Mouse (Mus musculus): ENCODE results near the gene Tmigd3. TPM values are rescaled to one million over a fixed set of nuclear protein-coding genes. Genes with fewer than 3 reads are reported as not detected.
A peak's percentile ranks its signal among the peaks of the same experiment; 100 is the strongest.

Tmigd3 gene
- total RNA-seq, 1 experiment from 2014 or later, result 3.4 TPM

GRCm38 (mm10) chr3:105921959-105922358 is 51.3 kb downstream of the Tmigd3 start:
- ATAC-seq (replicated peaks; ENCODE audit: insufficient number of reproducible peaks, low FRiP score, low TSS enrichment, poor library complexity, severe bottlenecking), result 0 out of 2 replicates have a peak, but pooled peaks have one; percentile 23

GRCm38 (mm10) chr3:105924616-105925015 is 53.9 kb downstream of the Tmigd3 start:
- ATAC-seq (replicated peaks; ENCODE audit: insufficient number of reproducible peaks, low FRiP score, low TSS enrichment, poor library complexity, severe bottlenecking), result no peak

- no peak for ATAC-seq (replicated peaks; ENCODE audit: insufficient number of reproducible peaks, low FRiP score, low TSS enrichment, poor library complexity, severe bottlenecking)
Observed at GRCm38 (mm10) chr3:105927561-105928194, 57.0 kb downstream of the Tmigd3 start.

- no peak for ATAC-seq (replicated peaks; ENCODE audit: insufficient number of reproducible peaks, low FRiP score, low TSS enrichment, poor library complexity, severe bottlenecking)
Observed at GRCm38 (mm10) chr3:105928195-105928569, 57.5 kb downstream of the Tmigd3 start.

- no peak for ATAC-seq (replicated peaks; ENCODE audit: insufficient number of reproducible peaks, low FRiP score, low TSS enrichment, poor library complexity, severe bottlenecking)
Observed at GRCm38 (mm10) chr3:105928781-105929180, 58.1 kb downstream of the Tmigd3 start.

- ATAC-seq (replicated peaks; ENCODE audit: insufficient number of reproducible peaks, low FRiP score, low TSS enrichment, poor library complexity, severe bottlenecking), result no peak
Observed at GRCm38 (mm10) chr3:105929821-105930220, 59.1 kb downstream of the Tmigd3 start.

GRCm38 (mm10) chr3:105931095-105931494 is 60.4 kb downstream of the Tmigd3 start:
- no peak for ATAC-seq (replicated peaks; ENCODE audit: insufficient number of reproducible peaks, low FRiP score, low TSS enrichment, poor library complexity, severe bottlenecking)

- ATAC-seq (replicated peaks; ENCODE audit: insufficient number of reproducible peaks, low FRiP score, low TSS enrichment, poor library complexity, severe bottlenecking), result peak; percentile 77
Observed at GRCm38 (mm10) chr3:105932240-105933071, 61.8 kb downstream of the Tmigd3 start, which contains the start of gene I830077J02Rik. I830077J02Rik (minus strand) TSS chr3:105932664.

- ATAC-seq (replicated peaks; ENCODE audit: insufficient number of reproducible peaks, low FRiP score, low TSS enrichment, poor library complexity, severe bottlenecking), result no peak
Observed at GRCm38 (mm10) chr3:105933926-105934325, 63.2 kb downstream of the Tmigd3 start.

GRCm38 (mm10) chr3:105935033-105935432 is 64.3 kb downstream of the Tmigd3 start:
- ATAC-seq (replicated peaks; ENCODE audit: insufficient number of reproducible peaks, low FRiP score, low TSS enrichment, poor library complexity, severe bottlenecking), result no peak

- ATAC-seq (replicated peaks; ENCODE audit: insufficient number of reproducible peaks, low FRiP score, low TSS enrichment, poor library complexity, severe bottlenecking), result no peak
Observed at GRCm38 (mm10) chr3:105936111-105936510, 65.4 kb downstream of the Tmigd3 start.

GRCm38 (mm10) chr3:105951348-105951747 is 80.6 kb downstream of the Tmigd3 start:
- ATAC-seq (replicated peaks; ENCODE audit: insufficient number of reproducible peaks, low FRiP score, low TSS enrichment, poor library complexity, severe bottlenecking), result no peak

- ATAC-seq (replicated peaks; ENCODE audit: insufficient number of reproducible peaks, low FRiP score, low TSS enrichment, poor library complexity, severe bottlenecking), result no peak
Observed at GRCm38 (mm10) chr3:105957235-105957634, 86.5 kb downstream of the Tmigd3 start.

GRCm38 (mm10) chr3:105958204-105958603 is 87.5 kb downstream of the Tmigd3 start:
- ATAC-seq (replicated peaks; ENCODE audit: insufficient number of reproducible peaks, low FRiP score, low TSS enrichment, poor library complexity, severe bottlenecking), result no peak

- ATAC-seq (replicated peaks; ENCODE audit: insufficient number of reproducible peaks, low FRiP score, low TSS enrichment, poor library complexity, severe bottlenecking), result peak; percentile 91
Observed at GRCm38 (mm10) chr3:105958974-105959580, 88.4 kb downstream of the Tmigd3 start, which contains the start of gene Wdr77. Wdr77 (plus strand) TSS chr3:105959369.

- peak; percentile 5; the same call in 1 of the 2 replicates for ATAC-seq (replicated peaks; ENCODE audit: insufficient number of reproducible peaks, low FRiP score, low TSS enrichment, poor library complexity, severe bottlenecking)
Observed at GRCm38 (mm10) chr3:105959585-105959984, 88.9 kb downstream of the Tmigd3 start.

GRCm38 (mm10) chr3:105959999-105960398 is 89.3 kb downstream of the Tmigd3 start, which contains the start of gene Atp5f1:
Atp5f1 (minus strand) TSS chr3:105960099.
- no peak for ATAC-seq (replicated peaks; ENCODE audit: insufficient number of reproducible peaks, low FRiP score, low TSS enrichment, poor library complexity, severe bottlenecking)

GRCm38 (mm10) chr3:105960700-105961099 is 90.0 kb downstream of the Tmigd3 start:
- ATAC-seq (replicated peaks; ENCODE audit: insufficient number of reproducible peaks, low FRiP score, low TSS enrichment, poor library complexity, severe bottlenecking), result no peak

- no peak for ATAC-seq (replicated peaks; ENCODE audit: insufficient number of reproducible peaks, low FRiP score, low TSS enrichment, poor library complexity, severe bottlenecking)
Observed at GRCm38 (mm10) chr3:105971831-105972446, 101.2 kb downstream of the Tmigd3 start.
